In the genomic region with DNA sequence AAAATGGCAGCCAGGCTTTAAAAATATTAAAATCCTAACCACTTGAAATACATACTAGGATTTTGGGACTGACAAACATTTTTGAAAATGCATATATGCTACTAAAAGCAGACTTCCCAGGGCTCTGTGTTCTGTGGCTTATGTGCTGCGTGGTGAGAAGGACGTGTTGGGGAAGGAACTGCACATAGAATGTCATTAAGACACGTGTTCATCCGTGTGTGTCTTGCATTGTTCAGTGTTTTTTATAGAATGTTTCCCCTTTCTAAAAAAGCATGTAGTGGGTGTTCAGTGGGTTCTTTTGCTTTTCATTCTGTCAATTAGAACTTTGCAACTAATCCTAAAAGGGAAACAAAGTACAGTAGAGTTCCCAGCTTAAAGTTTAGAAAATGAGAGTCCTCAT, we compare ENCODE assay signal across 17 mouse cellular contexts.
DNase-seq lines count a peak whose midpoint lies in the region; ATAC-seq and TF ChIP-seq lines count a peak whose summit lies in the region.
"Had no signal": no experiment of that assay in that cellular context is flagged by ENCODE, and none has a peak within 500 bp of the region (broad histone marks: within the 10 kb centered on the region; RNA-seq: fewer than 3 reads in every experiment).

No protein-coding gene starts in this region.

- DNase-seq in frontal cortex, postnatal 14 days (ENCODE audit: low spot score in 2 of 2) = no peak
- DNase-seq in lung, postnatal 25 days (ENCODE audit: low spot score) = peak; percentile 10
- DNase-seq in lung, postnatal 10 days = no peak
- peak; percentile 25 to 29 for DNase-seq in spleen, adult 2 months (ENCODE audit: low read depth in 1 of 2, low spot score in 2 of 2)
- DNase-seq in spleen, adult 12 weeks (ENCODE audit: low spot score) = no peak
- peak; percentile 54 for DNase-seq in telencephalon, adult 2 months (ENCODE audit: low read depth, low spot score)
- DNase-seq in kidney, postnatal 4 days = no peak
- DNase-seq: adrenal gland, postnatal 10 days; cerebellum, adult 11-12 months; cerebellum, adult 9-10 months; cerebellum, postnatal 25 days; gastrocnemius, postnatal 14 days had no signal

- TF ChIP-seq CTCF in spleen, adult 2 months (IDR thresholded peaks at IDR 0.05; ENCODE audit: extremely low read depth, insufficient read depth, insufficient read length, insufficient replicate concordance) = no peak

- H3K27me3 ChIP-seq in spleen, adult 2 months (ENCODE audit: control insufficient read depth, insufficient read depth, low read length) = no peaks in the 10 kb centered on the region
- H3K27me3 ChIP-seq: embryonic facial prominence, embryonic 12.5 days; forebrain, embryonic 15.5 days; heart, embryonic 12.5 days had no signal

- peak; percentile 68 for ATAC-seq in frontal cortex, adult (ENCODE audit: low TSS enrichment)
- ATAC-seq: forebrain, embryonic 15.5 days had no signal

- H3K4me1 ChIP-seq in spleen, adult 2 months (ENCODE audit: control insufficient read depth, insufficient read depth, insufficient read length) = peaks cover 3% of the 10 kb centered on the region; the same call in 1 of the 2 replicates
- H3K4me1 ChIP-seq: embryonic facial prominence, embryonic 12.5 days; heart, embryonic 12.5 days; hindbrain, embryonic 10.5 days had no signal

- TF ChIP-seq POLR2A in spleen, adult 2 months (IDR thresholded peaks at IDR 0.05; ENCODE audit: low read depth, low read length) = no peak

- WGBS in spleen, adult 2 months = 37% methylated on average over 4 of the region's 4 CpGs

- H3K36me3 ChIP-seq in spleen, adult 2 months (ENCODE audit: control insufficient read depth, insufficient read depth, low read length) = no peaks in the 10 kb centered on the region
- H3K36me3 ChIP-seq: embryonic facial prominence, embryonic 12.5 days; forebrain, embryonic 15.5 days; heart, embryonic 12.5 days; hindbrain, embryonic 10.5 days had no signal

- no peak overlapping the region for H3K27ac ChIP-seq in spleen, adult 2 months (ENCODE audit: insufficient read depth, low read length)
- H3K27ac ChIP-seq: embryonic facial prominence, embryonic 12.5 days; forebrain, embryonic 15.5 days; hindbrain, embryonic 10.5 days had no signal

- no peak overlapping the region for H3K4me3 ChIP-seq in spleen, adult 2 months (ENCODE audit: extremely low read depth, insufficient read depth, insufficient read length)
- H3K4me3 ChIP-seq: embryonic facial prominence, embryonic 12.5 days; forebrain, embryonic 15.5 days; heart, embryonic 12.5 days; hindbrain, embryonic 10.5 days had no signal

Comparison
In these comparisons a context has a peak if more than half of its experiments do, and no peak if none do; other contexts are left out.
1. DNase-seq: peak in lung, postnatal 25 days (single experiment), spleen, adult 2 months (2 of 2) and telencephalon, adult 2 months (single experiment); none in frontal cortex, postnatal 14 days (0 of 2), lung, postnatal 10 days (single experiment), spleen, adult 12 weeks (single experiment) and kidney, postnatal 4 days (0 of 2).